Mouse (Mus musculus) frontal cortex, adult 2 months (tissue): Measurements from ENCODE around the gene Nagpa. TPM values are rescaled to one million over a fixed set of nuclear protein-coding genes. Genes with fewer than 3 reads are reported as not detected.
A peak's percentile ranks its signal among the peaks of the same experiment; 100 is the strongest.
"Not testable (repeated sequence)": the region's sequence is repeated elsewhere in the genome, so short reads cannot be mapped to it uniquely, and the experiment has no call there.

ENCODE experiments used
- DNase-seq, 2 experiments: peaks; one replicate each; pipeline ENCODE4 v3.0.0; 2022; ENCODE audit warnings: low spot score in 1 of 2; ENCODE audit errors: extremely low spot score in 1 of 2
- polyA plus RNA-seq: library from polyadenylated mRNA; depleted of rRNA; stranded (reverse); fragments of >200 nt; gene quantifications from 2 replicates; pipeline ENCODE4 v1.2.3, GENCODE M21; 2012; rRNA removed

Gene Nagpa
- polyA plus RNA-seq, result 19.2 and 20.1 TPM in 2 replicates

DNA sequence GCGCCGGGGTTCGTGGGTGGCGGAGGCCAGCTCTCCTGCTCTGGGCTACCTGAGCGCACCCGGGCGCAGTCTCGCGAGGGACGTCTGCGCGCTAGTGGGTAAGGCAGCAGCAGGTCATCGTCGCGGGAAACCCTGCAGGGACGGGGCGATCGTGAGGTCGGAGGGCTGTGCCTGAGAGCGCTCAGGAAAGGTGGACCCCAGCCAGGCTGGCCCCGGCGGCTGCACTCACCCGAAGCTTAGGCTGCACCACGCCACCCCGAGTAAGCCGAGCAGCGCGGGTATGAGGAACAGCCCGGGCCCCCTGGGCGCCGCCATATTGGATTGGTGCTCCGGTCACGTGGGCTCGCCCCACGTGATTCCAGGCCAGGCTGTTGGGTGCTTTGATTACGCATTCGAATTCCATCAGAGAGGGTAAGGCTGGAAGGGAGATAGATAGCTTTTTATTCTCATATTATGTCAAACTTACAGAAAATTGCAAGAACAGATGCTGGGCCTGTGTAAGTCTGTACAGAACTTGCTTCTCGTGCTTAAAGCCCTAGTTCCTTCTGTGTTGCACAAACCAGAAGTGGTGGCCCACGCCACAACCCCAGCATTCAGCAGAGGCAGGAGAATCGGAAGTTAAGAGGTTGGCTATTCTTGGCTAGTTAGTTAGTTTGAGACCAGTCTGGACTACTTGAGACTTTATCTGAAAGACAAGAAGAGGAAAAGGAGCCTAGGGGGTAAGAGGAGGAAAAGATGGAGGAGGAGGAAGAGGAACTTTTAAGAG lies at the start of gene Nagpa:
TSS of gene Nagpa (minus strand) at position 345 of the 766 bp plus-strand sequence.
- peak; percentile 45 to 80 for DNase-seq

DNA sequence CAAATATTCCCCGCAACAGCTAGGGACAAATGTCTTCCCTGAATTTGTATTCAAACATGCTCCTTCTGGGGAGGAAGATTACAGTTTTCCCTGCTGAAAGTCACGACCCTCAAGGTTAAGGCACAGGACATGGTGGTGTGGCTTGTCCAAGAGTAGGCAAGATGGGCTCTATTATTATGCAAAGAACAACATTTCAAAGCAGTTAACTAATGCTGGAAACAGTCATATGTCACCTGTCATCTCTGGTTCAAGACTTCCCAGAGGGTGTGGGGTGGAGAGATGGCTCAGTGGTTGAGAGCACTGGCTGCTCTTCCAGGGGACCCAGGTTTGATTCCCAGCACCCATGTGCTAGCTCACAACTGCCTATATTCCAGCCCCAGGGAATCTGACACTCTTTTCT lies 48.4 kb upstream of the Nagpa start:
- DNase-seq, result no peak

DNA sequence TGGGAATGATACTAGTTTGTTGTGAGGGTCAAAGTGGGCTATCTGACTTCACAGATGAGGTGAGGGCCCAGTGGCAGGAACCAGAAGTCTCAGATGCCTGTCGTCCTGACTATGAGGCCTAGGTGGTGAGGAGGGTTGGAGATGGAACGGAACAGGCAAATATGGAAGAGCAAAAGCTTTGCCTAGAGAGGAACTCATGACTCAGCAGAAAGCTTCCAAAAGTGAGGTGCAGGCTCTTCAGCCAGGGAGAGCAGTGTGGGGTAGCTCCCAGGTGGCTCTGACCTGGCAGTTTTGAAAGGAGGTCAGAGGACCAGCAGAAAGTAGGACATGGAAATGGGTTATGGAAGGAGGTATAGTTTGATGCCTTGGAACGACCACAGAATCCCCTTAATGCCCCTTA lies 47.1 kb upstream of the Nagpa start:
- DNase-seq, result no peak

DNA sequence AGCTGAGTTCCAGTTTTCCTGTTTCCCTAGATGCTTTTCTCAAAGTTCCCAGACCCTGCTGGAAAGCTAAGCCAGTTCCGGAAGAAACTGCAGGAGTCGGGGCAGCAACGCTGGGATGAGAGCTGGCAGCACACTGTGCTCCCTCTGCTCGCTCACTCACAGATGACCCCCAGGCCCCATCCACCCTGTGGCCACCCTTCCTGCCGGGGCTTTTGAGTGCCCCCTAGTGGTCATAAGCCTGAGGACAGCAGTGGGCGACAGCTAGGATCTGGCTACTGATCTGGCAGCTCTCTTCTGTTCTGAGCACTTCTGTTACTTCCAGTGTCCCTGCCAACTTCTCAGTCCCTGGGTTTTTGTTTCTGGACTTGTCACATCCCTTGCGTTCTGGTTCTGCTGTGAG lies 40.6 kb upstream of the Nagpa start:
- DNase-seq, result peak in 1 of 2 experiments; percentile 72

DNA sequence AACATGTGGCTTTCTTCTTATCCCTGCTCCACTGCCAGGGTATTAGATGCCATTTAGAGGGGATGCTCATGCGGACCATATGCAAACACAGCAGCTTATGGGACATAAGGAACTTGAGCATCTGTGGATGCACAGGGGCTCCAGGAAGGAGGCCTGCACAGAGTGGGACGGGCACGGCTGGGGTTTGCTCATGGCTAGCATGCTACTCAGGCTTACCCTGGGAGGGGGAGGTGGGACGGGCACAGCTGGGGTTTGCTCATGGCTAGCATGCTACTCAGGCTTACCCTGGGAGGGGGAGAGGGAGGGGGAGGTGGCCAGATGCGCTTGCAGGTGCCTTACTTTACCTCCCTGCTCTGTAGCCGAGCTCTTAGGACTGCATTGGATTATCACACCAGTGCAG lies 39.1 kb upstream of the Nagpa start:
- DNase-seq, result no peak

DNA sequence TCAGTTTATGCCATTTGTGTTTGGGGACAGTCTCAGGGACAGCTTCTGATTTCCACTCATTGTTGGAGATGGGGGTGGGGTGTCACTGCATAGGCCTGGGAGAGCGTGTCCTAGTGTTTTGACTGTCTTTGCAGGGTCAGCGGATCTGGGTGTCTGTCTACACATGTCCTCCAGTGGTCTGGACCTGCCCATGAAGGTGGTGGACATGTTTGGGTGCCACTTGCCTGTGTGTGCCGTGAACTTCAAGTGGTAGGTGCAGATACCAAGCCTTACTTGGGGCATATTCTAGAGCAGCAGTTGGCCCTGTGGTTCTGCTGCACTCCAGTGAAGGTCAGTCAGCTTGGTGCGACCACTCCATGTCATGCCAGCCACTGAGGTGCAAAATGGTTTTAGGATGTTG lies 38.5 kb upstream of the Nagpa start:
- DNase-seq, result no peak

DNA sequence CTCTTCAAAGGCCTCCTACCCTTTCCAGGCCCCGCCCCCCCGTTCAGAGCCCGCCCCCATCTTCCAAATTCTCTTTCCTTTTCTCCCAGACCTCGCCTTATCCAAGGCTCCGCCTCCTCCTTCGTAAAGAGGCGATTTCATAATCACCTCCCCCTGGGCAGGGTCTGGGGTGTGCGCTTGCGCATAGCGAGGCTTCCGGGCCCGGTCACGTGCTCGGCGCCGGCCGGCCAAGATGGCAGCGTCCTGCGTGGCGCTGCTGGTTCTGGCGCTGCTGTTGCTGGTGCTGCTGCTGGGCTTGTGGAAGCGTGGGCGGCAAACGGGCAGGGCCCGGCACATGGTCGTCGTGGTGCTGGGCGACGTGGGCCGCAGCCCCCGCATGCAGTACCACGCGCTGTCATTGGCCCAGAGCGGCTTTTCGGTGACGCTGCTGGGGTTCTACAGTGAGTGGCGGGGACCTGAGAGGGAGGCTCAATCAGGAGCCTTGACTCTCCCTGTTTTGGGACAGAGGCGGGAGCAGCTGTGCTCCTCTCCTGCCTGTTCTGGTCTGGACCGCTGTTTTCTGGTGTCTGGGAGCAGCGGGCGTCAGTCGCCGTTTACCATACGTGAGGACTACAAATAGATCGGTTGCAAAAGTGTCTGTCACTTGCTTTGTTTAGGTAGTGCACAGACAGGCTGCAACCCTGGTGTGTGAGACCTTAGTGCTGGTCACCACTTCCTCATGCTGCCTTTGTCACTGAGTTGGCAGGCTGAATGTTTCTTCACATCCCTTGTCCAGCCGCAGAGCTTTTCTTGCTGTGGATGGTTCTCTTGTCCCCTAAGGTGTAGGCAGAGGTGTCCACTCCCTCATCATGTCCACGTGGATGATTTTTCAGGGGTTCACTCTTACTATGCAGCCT lies 29.9 kb upstream of the Nagpa start, which contains the start of gene Alg1:
TSS of gene Alg1 (plus strand) at position 204 of the 896 bp plus-strand sequence.
- DNase-seq, result peak; percentile 82 to 96

DNA sequence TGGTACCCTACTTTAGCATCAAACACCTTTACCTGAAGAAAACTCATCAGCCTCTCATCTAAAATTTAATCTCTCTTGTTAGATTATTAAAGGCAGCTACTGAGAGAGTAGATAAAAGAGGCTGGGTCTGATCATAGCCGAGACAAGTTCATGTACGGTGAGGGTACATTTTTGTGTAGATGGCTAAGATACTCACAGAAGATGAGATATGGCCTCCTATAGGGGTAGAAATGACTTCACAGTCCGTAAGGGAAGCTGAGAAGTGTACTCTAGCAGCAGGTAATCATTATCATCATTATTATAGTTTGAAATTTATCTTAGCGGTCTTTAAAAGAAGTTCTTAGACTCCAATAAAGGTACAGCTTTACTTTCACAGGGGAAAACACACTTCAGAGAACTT lies 29.2 kb upstream of the Nagpa start:
- no peak for DNase-seq

DNA sequence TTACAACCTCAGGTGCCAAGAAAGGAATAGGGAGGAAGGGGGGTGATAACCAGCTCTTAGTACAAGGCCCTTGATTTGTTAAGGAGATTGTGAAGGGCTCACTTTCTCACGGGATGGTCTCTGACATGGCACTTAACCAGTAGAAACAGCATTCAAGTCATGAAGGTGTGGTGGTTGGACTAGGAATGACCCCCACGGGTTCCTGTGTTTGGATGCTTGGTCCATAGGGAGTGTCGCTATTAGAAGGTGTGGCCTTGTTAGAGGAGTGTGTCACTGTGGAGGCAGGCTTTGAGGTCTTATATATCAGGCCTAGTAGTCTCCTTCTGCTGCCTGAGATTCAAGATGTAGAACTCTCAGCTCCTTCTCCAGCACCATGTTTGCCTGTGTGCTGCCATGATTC lies 24.3 kb upstream of the Nagpa start:
- not testable (repeated sequence) for DNase-seq

DNA sequence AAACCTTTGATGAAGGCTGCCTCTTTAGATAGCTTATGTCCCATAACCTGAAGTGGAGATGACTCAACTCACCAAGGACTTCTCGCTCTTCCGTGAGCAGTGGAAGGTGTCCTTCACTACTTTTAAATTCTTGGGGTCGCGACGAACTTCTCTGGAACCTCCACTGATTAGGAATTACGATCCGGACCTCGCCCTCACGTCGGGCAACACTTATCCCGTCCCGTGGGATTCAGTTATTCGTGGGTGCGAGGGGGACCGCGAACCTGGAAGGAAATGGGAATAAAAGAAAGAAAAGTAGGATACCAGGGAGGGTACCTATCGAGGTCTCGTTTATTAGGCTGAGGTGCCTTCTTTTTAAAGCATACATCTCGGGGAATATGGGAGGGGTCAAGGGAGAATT lies 23.7 kb upstream of the Nagpa start:
- DNase-seq, result not testable (repeated sequence)

DNA sequence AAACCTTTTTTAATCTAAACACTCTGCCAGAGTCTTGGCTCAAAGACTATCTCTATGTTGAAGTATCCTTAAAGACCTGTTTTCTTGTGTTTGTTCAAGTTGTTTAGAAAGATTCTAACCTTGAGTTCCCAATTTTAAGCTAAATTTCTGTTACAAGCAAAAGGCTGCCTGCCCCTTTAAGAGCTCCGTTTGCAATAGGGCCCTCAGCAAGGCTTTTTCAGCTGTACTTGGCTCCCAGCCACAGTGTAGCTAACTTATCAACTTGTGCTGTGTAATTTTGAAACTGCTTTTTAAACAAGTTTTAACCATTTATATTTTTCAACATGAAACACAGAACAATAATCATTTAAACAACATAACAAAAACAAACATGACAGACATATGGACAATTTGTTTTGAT lies 22.7 kb upstream of the Nagpa start:
- DNase-seq, result not testable (repeated sequence)

DNA sequence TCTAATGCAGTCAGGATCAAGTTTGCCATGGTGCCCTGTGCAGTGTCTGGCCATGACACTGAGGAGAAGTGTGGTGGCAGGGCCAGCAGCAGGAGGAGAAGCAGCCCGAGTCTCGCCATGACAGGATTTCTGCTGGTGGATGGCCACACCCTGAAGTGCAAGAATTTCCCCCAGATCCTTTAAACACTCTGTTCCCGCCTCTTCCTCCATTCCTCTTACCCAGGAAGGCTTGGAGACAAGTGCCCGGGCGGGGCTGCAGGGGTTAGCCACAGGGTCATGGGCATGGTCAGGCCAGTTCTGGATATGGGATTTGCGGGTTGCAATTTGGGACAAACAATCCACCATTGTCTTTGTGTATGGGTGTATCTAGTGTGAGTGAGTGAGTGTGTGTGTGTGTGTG lies 18.3 kb upstream of the Nagpa start, which contains the start of gene AU021092:
TSS of gene AU021092 (minus strand) at position 160 of the 400 bp plus-strand sequence.
- no peak for DNase-seq

DNA sequence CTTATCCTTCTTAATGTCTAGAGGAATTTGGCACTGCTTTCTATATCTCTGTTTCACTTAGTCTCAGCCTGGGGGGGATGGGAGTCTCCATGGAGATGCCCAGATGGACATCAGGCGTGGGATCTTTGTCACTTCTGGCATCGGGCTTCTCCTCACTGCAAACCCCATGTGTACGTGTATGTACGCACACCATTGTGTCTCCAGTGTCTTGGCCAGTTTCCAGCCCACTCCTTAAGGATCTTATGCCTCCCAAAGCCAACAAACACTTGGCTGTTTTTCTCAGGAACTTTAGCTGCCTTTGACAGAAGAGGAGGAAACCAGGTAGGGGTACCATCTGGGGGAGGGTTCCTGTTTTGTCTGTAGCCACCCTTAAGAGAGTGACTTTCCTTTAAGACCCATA lies 17.6 kb upstream of the Nagpa start:
- no peak for DNase-seq

DNA sequence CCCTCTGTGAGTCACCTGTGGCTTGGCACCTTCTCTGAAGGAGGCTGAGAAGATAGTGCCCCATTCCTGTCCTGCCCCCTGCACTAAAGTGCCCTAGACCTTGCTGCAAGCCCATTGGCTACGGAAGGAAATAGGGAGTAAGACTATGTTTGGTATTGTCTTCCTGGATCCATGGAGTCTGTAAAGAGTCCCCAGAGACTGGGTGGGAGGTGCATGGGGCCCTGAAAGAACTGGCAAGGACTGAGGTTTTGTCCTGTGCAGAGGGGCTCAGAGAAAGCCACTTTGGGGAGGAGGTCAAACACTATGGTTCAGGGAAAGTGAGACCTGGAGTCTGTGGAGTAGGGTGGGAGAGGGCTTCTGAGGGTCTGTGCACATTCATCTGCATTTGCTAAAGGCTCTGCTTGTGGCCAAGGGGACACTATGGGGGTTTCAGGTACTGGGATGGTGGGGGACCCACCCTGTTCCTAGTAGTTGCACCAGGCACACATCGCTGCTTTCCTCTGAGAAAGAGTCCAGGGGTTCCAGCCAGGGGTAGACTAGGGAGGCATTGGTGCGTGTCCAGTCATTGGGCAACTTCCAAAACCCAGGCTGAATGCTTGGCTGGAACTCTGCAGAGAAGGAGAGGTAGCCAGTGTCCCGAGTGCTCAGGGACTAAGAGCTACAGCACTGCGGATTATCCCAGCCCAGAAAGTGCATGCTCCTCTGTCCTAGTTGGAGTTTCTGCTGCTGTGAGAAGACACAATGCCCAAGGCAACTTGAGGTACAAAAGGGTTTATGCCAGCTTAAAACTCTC lies 13.7 kb upstream of the Nagpa start:
- no peak for DNase-seq

DNA sequence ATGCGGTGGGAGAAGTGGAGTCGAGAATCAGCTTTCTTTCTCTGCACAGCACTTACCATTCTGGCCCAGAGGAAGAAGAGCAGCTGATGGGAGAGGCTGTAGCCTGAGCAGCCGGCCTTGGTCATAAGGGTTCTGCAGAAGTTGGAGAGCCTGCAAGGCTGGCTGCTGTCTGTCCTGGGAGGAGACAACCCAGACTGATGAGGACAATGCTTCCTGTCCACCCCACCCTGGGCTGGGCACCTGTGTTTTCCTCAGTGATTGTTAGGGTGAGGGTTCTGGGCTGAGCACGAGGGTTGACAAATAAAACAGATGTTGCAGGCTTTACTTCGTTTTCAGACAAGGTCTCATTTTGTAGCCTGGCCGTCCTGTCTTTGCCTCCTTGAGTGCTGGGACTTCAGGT lies 12.9 kb upstream of the Nagpa start:
- DNase-seq, result no peak

DNA sequence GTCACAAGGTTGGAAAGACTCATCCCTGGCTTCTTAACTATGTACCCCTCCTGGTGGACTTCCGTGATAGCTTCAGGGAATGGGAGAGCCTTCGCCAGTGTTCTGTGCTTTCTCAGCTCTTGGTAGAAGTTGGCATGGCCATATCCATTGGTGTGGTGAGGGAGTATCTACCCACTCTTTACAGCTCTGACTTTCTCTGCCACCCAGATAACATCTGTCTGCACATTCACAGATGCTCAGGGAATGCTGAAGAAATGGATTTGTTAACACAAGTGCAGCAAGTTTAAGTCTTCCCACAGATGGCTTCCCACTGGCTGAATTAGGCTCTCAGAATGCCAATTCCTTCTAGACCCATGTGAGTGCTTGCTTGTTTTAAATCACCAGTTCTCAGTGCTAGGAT lies 10.3 kb upstream of the Nagpa start:
- DNase-seq, result peak in 1 of 2 experiments; percentile 45

DNA sequence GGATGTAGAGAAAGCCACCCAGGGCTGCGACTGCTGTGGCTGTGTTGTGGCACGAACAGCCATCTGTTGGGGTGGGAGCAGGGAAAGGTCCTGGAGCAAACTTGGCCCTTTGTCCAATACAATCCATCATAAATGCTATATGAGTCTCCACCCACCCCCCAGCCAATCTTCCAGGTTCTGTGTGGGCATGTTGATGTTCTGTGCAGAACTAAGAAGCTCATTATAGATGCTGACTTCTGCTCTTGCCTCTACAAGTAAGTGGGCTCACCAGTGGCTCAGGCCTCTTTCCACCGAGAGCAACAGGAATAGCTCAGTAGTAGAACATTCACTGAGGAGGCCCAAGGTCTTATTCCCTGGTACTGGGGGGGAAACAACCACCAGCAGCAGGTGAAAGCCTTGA lies 8.3 kb upstream of the Nagpa start:
- DNase-seq, result peak in 1 of 2 experiments; percentile 48

DNA sequence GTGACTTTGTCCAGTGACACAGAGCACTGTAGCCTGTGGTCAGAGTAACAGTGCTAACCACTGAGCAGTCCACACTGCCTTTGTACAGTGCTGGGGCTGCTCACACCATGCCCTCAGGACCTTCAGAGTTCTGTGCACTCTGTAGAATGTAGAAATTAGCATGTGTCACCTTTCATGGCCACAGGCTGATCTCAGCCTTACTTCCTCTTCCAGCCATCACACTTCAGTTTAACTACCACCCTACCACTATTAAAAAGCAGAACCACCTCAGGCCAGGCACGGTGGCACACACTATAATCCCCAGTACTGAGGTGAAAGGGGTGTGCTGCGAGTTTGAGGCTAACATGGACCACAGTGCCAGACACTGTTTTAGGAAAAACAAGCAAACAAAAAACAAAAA lies 6.6 kb upstream of the Nagpa start:
- no peak for DNase-seq

DNA sequence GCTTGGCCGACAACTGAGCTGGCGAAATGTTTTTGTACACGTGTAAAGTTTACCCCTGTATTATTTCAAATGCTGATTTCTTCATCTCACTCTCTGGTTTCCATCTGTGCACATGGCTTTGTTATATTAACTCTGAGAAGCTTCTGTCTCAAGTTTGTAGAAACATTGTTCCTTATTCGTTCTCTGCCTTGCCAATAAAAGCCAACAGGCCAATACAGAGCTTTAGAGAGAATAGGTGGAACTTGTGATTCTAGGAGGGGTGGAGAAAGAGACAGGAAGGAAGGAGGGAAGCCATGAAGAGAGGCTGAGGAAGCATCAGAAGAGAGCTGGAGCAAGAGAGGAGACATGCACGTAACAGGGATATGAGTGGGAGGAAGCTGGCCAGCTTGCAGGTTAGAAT lies 2.2 kb upstream of the Nagpa start:
- DNase-seq, result peak in 1 of 2 experiments; percentile 46

DNA sequence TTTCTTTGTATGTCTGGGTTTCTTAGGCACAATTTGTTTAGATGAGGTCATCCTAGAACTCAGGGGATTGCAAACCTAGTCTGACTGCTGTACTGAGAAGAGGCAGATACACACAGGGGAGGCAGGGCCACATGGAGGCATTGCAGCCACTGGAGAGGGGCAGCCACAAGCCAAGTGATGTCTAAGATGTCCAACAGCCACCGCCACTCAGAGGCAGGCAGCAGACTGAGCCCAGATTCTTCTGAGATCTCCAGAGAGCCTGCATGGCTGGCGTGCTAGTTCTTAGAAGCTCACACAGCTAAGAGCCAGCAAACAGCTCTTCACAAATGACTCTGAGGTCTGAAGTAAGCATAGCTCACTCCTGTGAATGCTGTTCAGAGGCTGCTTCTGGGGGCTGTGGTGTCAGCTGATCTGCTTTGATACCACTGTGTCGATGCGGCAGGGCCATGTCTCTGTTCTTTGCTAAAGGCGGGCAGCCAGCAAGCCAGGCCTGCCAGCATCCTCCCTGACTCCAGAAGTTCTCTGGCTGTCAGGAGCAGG lies 1.7 kb upstream of the Nagpa start:
- no peak for DNase-seq
